Mouse (Mus musculus) T-helper 1 cell (primary cell): ENCODE results near the gene Hipk1.
"Not testable (repeated sequence)": the region's sequence is repeated elsewhere in the genome, so short reads cannot be mapped to it uniquely, and the experiment has no call there.

Source experiments
- in situ Hi-C: fragments of 300-600 bp; cut with MboI, MseI; formaldehyde crosslinking; loops from one replicate; pipeline ENCODE4 v1.15.1; 2025; ENCODE audit warnings: high pct_unique_total_duplicates

Gene Hipk1

DNA sequence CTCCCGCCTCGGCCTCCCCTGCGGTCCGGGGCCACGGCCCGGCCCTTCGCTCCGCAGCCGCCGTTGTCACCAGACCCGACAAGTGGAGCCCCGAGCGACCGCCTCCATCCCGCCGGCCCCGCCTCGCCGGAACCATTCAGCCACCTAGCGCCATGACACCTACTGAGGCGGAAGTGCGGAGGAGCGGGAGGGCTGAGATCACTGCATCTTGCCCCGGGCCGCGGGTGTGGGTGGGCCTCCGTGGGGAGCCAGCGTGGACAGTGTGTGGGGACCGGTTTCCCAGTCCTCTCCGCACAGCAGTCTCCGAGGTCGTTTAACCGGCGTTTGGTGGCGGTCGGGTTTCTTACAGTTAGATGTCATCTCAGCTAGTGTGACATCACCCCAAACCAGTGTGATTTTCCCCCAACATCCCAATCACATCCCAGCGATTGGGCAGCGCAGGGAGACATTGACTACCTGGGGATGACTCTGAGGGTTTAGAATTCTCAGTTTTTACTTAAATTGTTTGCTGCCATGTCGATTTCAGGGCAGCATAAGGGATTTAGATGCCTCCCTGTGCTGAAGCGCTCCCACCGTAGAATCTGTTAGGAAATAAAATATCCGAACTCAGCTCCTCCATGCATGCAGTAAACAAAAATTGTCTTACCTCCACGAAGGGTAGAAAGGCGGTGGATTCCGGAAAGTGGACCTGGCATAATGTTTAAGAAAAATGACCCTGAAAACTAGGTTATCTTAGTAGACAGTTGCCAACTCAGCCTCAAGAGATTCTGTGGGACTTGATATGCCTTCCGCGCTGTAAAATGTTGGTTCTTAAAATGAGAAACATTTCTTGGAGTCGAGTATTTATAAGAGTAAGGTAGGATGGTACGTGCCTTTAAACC lies at the start of gene Hipk1:
TSS of gene Hipk1 (minus strand) at position 334 of the 881 bp plus-strand sequence.
- in situ Hi-C loops, result loop anchor here (5.0 kb wide), 1 partner anchor 81 kb away; no protein-coding TSS in a partner anchor

DNA sequence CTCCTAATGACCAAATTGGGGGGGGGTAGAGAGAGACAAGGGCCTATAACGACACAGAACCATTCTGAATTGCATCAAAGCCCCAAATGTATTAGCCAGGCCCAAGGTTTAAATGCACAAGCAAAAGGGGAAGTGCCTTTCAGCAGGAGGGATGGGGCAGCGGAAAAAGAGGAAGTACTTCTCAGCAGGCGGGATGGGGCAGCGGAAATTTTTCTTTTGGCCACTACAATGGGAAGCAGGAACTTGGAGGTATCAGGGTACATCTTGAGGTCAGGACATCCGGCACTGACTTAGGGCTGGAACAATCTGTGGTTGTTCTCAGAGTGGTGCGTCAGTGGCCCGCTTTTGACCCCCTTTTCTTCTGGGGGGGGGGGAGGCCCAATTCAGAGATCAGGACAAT lies 49.6 kb upstream of the Hipk1 start:
- in situ Hi-C loops, result loop anchor here (5.0 kb wide), 1 partner anchor 251 kb away; no protein-coding TSS in a partner anchor

DNA sequence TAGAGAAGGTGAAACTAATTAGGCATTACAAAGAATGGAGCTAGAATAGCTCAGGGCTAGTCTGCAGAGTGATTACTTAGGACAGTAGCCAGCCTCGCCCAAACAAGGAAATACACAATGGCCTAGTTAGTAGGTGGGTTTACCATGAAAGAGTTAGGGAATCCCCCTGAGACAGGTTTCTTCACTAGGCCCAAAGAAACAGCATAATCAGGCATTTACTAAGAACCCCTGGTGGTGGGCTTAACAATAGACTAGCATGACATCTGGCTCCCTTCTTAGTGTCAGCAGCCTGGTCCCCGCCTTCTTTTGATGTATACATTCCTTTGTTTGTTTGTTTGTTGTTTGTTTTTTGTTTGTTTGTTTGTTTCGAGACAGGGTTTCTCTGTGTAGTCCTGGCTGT lies 48.8 kb upstream of the Hipk1 start:
- in situ Hi-C loops, result loop anchor here (5.0 kb wide), 1 partner anchor 252 kb away; no protein-coding TSS in a partner anchor

DNA sequence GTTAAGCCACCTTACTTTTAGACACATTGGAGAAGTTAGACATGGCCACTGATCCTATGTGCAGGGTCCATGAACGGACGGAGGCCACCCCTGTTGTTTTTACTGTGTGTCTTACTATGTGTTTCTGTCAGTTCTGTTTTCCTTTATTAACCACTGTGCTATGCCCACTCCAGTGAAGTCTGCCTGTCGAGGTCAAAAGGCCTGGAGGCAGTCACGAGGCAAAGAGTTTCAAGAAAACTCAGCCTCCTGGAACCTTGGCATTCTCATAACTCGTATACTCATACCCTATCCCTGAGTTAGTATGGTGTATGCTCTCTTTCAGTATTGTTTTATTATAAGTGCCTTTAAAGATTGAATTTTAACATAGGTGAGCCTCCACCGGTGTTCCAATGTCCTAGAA lies 48.3 kb upstream of the Hipk1 start:
- in situ Hi-C loops, result loop anchor here (5.0 kb wide), 1 partner anchor 253 kb away; no protein-coding TSS in a partner anchor

DNA sequence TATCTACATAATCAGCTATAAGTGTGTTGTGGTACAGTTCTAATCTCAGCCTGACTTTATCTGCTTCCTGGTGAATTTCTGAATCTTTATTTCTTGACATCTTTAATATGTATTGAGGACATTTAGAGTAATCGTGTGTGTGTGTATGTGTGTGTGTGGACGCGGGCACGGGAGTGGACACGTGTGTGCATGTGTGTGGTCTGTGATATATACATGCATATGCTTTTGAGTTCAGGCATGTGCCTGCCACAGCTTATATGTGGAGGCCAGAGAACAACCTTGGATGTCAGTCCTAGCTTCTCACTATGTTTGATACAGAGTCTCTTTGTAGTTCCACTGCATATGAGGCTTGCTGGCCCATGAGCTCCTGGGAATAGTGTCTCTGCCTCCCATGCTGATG lies 45.1 kb upstream of the Hipk1 start:
- in situ Hi-C loops, result no loop called here

DNA sequence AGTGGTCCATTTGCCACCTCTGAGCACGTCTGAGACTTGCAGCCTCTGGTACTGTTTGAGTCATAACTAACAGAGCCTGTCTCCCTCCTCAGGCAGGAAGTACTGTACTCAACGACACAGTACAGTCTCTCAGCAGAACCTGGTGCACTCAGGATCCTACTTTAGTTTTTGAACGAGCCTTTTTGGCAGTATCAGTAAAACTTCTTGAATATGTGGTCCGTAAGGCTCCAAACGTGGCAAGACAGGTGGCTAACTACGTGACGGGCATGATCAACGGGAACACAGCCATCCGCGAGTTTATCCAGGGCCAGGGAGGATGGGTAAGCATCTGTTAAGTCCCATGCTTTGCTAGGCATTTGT lies 44.6 kb upstream of the Hipk1 start:
- in situ Hi-C loops, result no loop called here

DNA sequence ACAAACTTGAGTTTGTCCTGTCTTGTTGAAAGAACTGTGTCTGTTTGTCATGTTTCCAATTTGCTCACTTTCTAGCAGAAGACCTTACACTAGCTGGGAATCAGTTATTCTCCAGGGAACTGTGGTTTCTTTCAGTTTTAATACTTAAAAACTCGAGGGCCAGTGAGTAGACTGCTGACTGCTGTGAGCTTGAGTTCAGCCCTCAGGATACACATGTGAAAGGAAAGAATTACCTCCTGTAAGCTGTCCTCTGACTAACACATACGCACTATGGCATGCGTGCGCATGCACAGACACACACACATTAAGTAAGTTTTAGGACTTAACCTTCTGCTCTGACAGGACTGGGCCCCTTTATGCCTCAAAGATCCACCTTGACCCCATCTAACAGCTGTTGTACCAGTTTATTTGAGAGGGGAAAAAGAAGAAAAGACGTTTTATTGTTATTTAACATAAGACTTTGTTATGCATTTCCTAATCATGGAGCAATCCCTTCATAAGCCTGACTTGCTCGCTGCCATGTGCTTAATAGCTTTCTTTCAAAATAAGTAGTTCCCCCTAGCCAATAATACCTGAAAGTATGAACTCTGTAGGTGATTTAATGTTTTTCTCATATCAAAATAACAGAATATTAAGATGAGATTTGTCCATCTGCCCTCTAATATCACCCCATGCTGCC lies 44.0 kb upstream of the Hipk1 start:
- in situ Hi-C loops, result no loop called here

DNA sequence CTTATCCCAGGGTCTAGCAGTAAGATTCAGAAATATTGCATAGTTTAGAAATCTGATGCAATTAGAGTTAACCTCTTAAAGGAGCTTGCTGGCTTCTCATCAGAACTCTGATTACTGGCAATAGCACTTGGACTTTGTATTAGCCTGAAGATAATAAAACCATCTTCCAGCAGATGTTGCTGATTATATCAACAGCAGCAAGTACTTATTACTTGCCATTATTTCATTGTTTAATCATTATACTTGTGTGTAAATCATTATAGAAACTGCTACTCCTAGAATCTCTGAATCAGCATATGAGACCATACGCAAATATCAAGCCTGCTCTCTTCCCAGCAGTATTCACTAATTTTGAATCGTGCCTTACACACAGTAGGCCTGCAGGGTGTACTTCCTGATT lies 42.6 kb upstream of the Hipk1 start:
- in situ Hi-C loops, result no loop called here

DNA sequence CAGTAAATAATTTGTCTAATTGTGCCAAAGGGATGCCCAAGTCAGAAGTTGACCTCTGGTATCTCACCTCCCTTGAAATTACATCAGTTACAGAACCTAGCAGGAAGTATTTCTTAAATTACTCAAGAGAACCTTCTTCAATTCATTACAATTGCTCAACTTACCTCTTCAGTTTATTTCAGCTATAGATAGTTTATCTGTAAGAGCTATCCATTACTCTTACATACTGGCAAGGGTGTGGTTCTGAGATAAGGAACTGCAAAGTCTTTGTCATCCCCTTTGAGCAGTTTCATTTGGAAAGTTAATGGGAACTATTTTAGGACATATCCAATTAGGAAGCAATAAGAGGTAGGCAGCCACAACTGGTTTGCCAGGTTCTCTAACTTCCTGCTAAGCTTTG lies 41.1 kb upstream of the Hipk1 start, which contains the start of gene Bcl2l15:
TSS of gene Bcl2l15 (plus strand) at position 176 of the 400 bp plus-strand sequence.
- in situ Hi-C loops, result no loop called here

DNA sequence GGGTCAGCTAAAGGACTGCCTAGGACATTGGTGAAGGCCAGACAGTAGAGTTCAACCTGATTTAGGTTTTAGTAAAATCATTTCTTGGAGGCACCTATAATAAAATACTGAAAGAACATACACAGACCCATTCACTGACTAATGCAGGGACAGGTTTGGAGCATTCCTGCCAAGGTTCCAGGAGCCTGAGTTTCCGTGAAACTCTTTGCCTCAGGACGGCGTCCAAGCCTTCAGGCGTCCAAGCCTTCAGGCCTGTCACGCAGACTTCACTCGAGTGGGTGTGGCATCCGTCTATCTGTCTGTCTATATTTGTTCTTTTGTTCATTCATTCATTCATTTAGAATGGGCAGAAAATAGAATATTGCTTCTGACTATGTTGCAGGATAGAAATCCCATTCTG lies 39.8 kb upstream of the Hipk1 start:
- in situ Hi-C loops, result no loop called here

DNA sequence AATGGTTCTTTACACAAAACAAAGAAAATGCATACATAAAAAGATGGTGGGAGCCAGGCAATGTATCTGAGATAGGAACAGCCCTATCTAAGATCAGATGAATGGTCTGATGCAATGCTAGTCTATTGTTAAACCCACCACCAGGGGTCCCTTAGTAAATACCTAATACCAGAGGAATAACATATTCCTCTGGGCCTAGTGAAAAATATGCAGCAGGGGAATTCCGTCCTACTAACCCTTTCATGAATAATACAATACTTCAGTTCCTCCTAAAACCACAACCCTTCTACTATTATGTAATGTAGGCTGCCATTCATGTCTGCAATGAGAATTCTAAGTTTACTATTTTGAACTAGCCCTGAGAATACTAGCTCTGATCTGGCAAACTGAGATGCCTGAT lies 39.3 kb upstream of the Hipk1 start:
- in situ Hi-C loops, result not testable (repeated sequence)

DNA sequence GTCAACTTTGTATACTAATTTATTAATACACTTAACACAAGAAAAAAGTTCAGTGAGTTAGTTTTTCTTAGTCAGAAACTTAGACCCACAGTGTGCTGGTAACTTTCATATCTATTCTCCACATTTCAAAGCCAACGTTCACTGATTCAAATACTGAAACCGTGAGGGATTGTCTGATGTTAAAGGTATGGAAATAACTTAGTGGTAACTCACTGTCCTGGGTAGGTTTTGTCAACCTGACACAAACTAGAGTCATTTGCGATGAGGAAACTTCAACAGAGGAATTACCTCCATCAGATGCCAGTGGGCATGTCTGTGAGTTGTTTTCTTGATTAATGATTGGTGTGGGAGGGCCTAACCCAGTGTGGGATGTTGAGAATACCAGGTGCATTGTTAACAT lies 37.7 kb upstream of the Hipk1 start:
- in situ Hi-C loops, result no loop called here

DNA sequence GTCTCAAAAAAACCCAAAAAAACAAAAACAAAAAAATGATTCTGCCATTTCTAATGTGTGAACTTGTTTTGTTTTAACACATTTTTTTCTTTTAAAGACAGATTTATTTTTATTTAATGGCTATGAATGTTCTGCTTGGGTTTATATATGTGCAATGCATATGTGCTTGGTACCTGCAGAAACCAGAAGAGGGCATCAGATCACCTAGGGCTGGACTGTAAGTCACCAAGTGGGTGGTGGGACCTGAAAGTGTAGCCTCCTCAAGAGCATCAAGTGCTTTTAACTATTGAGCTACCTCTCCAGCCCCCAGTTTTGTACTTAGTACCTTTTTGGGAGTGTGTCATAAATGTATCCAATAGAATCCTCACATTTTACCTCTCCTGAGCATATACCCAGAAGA lies 36.2 kb upstream of the Hipk1 start:
- in situ Hi-C loops, result no loop called here

DNA sequence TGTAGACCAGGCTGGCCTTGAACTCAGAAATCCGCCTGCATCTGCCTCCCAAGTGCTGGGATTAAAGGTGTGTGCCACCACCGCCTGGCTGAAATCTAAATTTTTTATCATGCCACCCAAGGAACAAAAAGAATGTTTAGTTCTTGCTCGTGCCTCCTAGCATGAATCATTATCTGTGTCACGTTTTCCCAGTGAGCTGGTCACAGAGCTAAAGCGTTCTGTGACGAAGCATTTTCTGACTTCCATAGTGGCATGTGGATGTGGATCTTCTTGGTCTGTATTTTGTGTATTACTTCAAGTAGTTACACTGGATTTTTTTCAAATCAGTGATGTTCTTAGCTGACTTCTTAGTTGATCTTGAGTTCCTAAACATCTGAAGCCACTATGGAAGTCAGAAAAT lies 19.6 kb upstream of the Hipk1 start:
- in situ Hi-C loops, result loop anchor here (25.0 kb wide), 1 partner anchor 626 kb away; no protein-coding TSS in a partner anchor

DNA sequence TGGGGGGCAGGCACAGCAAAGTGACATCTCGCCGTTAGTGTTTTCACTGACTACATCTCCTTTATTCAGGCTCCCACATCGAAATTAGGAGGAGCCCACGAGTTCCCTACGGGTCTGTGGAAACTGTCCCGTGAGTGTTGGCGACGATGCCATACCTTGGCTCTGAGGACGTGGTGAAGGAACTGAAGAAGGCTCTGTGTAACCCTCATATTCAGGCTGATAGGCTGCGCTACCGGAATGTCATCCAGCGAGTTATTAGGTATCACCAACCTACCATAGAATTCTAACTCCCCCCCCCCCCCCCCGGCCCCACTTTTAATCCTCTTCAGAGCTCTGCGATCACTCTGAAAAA lies 18.4 kb upstream of the Hipk1 start:
- in situ Hi-C loops, result loop anchor here (25.0 kb wide), 1 partner anchor 628 kb away; no protein-coding TSS in a partner anchor

DNA sequence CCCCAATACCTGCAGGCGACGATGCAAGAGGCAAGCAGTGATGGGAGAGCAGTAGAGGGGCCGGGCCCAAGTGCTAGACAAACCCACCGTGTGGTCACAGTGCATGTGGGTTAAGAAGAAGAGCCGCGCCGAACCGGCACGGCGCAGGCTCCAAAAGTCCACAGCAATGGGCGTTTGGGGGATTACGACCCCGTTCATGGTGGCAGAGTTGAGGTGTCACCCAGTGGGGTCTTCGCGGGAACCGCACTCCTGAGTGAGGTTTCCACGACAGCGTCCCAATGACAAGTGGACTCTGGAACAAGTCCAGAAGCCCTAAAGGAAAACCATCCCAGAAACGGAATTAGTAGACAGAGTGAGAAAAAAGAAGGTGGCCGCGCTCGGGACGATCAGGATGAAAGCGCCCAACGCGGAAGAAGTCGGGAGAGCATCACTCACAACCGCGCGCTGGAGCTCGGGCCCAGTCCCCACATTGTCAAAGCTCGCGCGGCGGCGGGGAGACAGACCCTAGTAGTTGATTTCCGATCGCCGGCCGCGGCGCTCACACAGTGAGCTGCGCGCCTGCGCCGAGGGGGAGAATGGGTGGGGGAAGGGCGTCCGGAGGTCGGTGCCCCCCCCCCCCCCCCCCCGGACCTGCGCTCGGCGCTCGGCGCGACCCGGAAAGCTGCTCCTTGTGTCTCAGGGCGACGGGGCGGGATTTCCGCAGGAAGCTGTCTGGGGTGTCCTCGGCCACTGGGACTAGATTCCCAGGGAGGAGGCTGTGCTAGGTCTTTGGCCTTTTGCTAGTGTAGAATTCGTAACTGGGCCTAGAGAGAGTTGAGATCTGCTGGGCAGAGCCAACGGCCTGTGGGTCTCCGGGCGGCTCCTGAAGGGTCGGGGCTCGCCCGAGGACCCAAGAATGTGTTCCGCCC lies 17.8 kb upstream of the Hipk1 start, which contains the start of the genes Dclre1b, Ap4b1 and Gm43064:
TSS of gene Dclre1b (minus strand) at position 554 of the 908 bp plus-strand sequence.
TSS of gene Ap4b1 (plus strand) at position 630 of the 908 bp plus-strand sequence.
TSS of gene Gm43064 (plus strand) at position 683 of the 908 bp plus-strand sequence.
- in situ Hi-C loops, result loop anchor here (25.0 kb wide), 1 partner anchor 628 kb away; no protein-coding TSS in a partner anchor

DNA sequence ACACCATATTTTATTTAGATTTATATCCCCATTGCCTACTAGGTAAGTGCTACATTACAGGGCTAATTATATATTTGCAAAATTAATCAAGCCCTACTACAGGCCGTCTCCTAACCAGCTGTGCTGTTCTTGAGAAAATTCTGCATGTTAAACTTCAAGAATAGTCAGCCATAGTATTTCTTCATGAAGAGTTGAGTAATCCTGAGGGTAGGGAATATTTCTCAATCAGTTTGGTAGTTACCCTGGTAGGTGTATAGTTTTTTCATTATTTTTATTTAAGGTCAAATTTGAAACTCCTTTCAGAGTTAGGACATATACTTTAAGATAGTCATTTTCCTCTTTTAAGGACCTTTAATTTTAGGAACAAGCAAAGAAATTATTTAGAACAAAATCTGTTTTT lies 14.3 kb upstream of the Hipk1 start:
- in situ Hi-C loops, result loop anchor here (25.0 kb wide), 1 partner anchor 632 kb away; no protein-coding TSS in a partner anchor

DNA sequence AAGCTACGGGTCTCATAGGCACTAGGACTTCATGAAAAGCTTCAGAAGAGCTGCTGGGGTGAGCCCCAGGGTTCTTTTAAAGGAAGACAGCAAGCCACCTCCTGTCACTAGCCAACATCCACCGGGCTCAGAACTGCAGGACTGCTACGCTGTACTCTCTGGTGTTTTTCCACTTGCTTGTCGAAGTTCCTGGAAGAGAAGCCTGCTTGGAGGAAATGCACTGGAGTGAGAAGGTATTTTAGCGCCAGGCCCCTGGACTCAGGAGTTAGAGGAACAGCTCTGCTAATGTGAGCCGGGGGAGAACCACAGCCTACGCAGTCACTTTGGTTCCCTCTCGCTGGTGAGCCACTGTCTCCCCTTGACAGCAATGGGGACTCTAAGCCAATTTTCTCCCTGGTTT lies 11.5 kb upstream of the Hipk1 start:
- in situ Hi-C loops, result loop anchor here (25.0 kb wide), 1 partner anchor 634 kb away; no protein-coding TSS in a partner anchor

DNA sequence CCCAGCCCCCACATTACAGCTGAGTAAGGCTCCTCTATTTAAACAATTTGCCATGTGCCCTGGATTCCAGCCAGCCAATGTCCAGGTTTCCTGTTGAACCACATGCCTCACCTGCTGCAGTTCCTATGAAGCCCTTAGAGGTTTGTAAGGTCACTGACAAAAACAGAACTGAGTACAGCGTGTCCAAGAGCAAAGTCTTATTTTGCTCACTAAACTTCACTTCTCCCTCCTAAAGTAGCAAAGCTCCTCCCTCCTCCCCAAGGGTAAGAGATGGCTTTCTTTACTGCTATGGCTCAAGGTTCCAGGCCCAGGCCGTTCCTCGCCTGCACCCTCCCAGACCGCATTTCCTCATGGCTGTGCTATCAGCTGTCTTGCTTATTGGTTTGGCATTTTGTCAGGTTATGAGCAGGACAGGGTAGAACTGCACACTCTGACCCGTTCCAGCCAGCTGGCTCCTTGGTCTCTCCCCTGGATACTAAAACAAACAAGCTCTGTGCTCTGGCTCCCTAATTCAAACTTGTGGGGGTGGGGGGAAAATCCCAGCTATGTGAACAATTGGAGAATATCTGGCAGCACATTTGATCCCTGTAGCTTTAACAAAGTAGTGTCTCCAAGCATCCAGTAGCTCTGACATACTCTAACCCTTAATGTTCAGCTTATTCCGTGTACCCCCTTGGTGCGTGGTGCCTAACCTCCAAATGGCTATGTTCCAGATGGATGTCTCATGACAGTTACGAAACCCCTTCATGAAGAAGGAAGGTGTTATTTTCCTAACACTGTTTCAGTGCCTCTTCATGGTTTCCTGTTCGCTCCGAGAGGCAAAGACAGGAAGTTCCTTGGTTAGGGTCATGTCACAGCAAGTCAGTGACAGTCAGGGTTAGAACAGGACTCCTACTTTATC lies 10.5 kb upstream of the Hipk1 start:
- in situ Hi-C loops, result loop anchor here (25.0 kb wide), 1 partner anchor 635 kb away; no protein-coding TSS in a partner anchor

DNA sequence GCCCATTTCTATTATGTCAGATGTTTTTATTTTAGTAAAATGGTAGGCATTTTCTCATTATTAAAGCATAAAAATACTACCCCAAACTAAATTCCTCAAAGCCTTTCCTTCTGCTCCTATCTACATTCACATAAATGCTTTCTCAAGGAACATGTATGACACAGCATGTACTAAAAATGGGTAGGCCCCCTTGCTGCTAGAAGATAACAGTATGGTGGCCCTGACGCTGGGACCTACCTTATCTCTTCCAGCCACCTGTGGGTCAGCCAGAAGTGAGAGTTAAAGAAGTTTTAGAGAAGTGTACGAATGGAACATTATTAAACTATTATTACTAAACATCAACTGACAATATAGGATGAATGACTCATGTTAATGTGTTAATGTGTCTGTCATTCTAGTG lies 8.1 kb upstream of the Hipk1 start:
- in situ Hi-C loops, result no loop called here
